Mouse (Mus musculus): ENCODE measurements around the gene Ntrk2.

GRCm38 (mm10) chr13:58902313-58902712, 95.9 kb downstream of the Ntrk2 start:
- TF ChIP-seq EP300 (IDR thresholded peaks at IDR 0.05; ENCODE audit: low read depth) (no peak), CTCF (IDR thresholded peaks at IDR 0.05; ENCODE audit: low read depth) (no peak)
